Mouse (Mus musculus) midbrain, embryonic 10.5 days (tissue): ENCODE data around the gene Fdx1. TPM values are rescaled to one million over a fixed set of nuclear protein-coding genes. Genes with fewer than 3 reads are reported as not detected.

Source experiments
- DNase-seq: peaks from one replicate; pipeline ENCODE4 v3.0.0-alpha.2; 2017; ENCODE audit warnings: low spot score
- H3K27ac ChIP-seq: fragments of 300-500 bp; sonication (generic); replicated peaks from 2 replicates; pipeline ENCODE4 v1.5.1; 2016; ENCODE audit warnings: mild to moderate bottlenecking
- H3K27me3 ChIP-seq: fragments of 300-500 bp; sonication (generic); 2 replicates; pipeline ENCODE4 v1.6.1; 2016; ENCODE audit warnings: low read depth, mild to moderate bottlenecking; ENCODE audit not compliant: poor library complexity, severe bottlenecking
- H3K36me3 ChIP-seq: fragments of 300-500 bp; sonication (generic); 2 replicates; pipeline ENCODE4 v1.6.1; 2016; ENCODE audit warnings: mild to moderate bottlenecking, moderate library complexity
- H3K4me1 ChIP-seq: fragments of 300-500 bp; sonication (generic); 2 replicates; pipeline ENCODE4 v1.6.1; 2016
- H3K4me3 ChIP-seq: fragments of 300-500 bp; sonication (generic); 2 replicates; pipeline ENCODE4 v1.5.1; 2016; ENCODE audit warnings: mild to moderate bottlenecking, moderate library complexity
- H3K9me3 ChIP-seq: fragments of 300-500 bp; sonication (generic); replicated peaks from 2 replicates; pipeline ENCODE4 v1.6.1; 2016; ENCODE audit warnings: mild to moderate bottlenecking
- WGBS: fragments of 180-500 bp; shearing (Covaris S2); methylation state at CpG from one replicate; pipeline ENCODE4 v1.1.7; 2016; 5-methylcytosine and 5-hydroxymethylcytosine counted together
- polyA plus RNA-seq: library from polyadenylated mRNA; unstranded; fragments of >200 nt; fragmentation: Nextera tagmentation; extraction: Ambion mirVana; gene quantifications from 2 replicates; pipeline ENCODE4 v1.2.1, GENCODE M21; 2016

Gene Fdx1
- polyA plus RNA-seq, 1 experiment from 2014 or later, result 46.8 TPM

DNA sequence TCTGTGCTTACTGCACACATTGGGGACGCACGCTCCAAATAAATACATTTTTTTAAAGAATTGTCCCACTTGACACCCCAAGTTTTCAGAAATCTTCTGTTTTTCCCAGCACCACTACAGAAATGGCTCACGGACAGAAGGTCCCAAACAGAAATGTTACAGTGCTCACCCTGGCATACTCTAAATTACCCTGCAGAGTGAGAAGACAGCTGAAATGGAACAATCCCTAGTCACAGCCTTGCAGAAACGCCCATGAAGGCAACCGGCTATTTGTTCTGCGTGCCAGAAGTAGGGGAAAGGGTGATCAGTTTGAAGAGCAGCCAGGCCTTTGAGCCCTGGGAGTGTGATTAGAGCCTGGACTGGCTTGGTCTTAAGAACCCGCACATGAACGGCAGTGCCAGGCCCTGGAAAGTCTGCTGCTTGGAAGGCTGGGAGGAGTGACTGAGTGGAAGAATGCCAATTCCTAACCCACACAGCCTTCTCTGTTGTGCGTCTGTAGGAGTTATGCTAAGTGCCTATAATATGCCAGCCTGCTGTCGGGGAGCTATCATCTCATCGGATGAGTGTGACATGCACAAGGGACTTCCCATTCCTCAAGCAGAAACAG, 22.2 kb upstream of the Fdx1 start:
- no peaks in the 10 kb centered on the region for H3K36me3 ChIP-seq
- no peaks in the 10 kb centered on the region for H3K4me1 ChIP-seq
- H3K27me3 ChIP-seq, result no peaks in the 10 kb centered on the region
- 90% methylated on average over 11 of the region's 11 CpGs for WGBS
- no peak overlapping the region for H3K27ac ChIP-seq
- H3K9me3 ChIP-seq, result no peaks in the 10 kb centered on the region
- H3K4me3 ChIP-seq, result no peak overlapping the region
- DNase-seq, result no peak

DNA sequence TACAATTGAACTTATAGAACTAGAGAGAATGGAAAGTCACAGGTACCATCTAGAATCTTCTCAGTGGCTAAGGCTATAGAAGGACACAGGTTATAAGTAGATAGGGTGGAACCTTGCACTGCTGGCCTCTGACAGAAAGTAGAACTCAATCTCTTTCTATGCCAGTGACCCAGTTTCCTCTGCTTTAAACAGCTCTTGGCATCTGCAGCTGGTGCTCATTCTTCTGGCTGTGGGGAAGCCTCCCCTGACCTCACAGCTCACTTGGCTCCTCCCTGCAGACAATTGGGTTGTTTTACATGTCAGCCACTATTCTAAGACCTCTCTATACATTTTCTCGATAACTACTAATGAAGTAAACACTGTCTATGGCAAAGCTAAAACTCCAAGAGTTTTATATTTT, 17.8 kb upstream of the Fdx1 start:
- H3K4me3 ChIP-seq, result no peak overlapping the region
- 75% methylated on average over 1 of the region's 1 CpGs for WGBS
- no peaks in the 10 kb centered on the region for H3K27me3 ChIP-seq
- no peaks in the 10 kb centered on the region for H3K9me3 ChIP-seq
- DNase-seq, result no peak
- no peak overlapping the region for H3K27ac ChIP-seq
- no peaks in the 10 kb centered on the region for H3K36me3 ChIP-seq
- no peaks in the 10 kb centered on the region for H3K4me1 ChIP-seq

DNA sequence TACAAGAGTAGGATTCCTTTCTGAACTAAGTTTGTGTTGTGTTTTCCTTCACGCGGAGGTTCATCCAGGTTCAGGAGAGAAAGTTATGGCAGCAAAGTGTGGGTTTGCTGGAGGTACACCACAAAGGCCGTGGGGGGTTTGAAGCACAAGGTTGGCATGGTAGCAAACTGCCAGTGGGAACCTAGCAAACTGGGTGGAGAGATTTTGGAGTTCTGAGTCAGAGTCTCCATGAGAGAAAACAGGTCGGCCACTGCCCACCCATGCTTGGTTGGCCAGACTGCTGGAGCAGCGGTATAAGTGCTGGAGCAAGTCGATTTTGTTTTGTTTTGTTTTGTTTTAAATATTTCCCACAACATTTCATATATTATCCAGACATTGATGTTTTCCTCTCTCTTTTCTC, 15.9 kb upstream of the Fdx1 start:
- Histone ChIP-seq H3K4me1 (no peaks in the 10 kb centered on the region), H3K27ac (no peak overlapping the region), H3K4me3 (no peak overlapping the region), H3K27me3 (no peaks in the 10 kb centered on the region), H3K9me3 (no peaks in the 10 kb centered on the region), H3K36me3 (no peaks in the 10 kb centered on the region)
- DNase-seq, result no peak
- 90% methylated on average over 6 of the region's 6 CpGs for WGBS

DNA sequence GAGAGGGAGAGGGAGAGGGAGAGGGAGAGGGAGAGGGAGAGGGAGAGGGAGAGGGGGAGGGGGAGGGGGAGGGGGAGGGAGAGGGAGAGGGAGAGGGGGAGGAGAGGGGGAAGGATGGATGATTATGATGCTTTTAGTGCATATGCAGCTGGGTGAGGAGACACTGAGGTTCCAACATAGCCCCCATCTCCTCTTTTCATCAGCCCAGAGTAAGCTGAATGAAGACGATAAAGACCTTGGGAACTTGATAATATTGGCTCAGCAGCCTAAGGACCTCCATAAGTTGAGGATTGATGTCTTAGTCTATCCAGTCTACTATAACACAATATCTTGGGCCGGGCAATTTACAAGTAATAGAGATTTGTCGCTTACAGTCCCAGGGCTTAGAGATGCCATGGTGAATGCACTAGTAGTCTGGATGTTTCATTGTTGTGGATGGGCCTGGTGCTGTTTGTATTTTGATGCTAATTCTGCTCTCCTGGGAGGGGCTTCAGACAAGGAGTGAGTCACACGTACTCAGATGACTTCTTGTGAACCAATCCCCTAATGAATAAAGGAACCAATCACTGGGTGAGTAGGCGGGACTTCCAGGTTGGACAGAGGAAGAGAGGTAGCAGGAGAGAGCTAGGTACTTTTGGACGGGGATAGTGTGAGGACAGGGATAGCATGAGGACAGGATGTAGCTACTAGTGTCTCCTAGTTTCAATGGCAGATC, 15.3 kb upstream of the Fdx1 start:
- H3K36me3 ChIP-seq, result no peaks in the 10 kb centered on the region
- no peaks in the 10 kb centered on the region for H3K27me3 ChIP-seq
- no peaks in the 10 kb centered on the region for H3K9me3 ChIP-seq
- H3K4me3 ChIP-seq, result no peak overlapping the region
- no peak overlapping the region for H3K27ac ChIP-seq
- no peak for DNase-seq
- H3K4me1 ChIP-seq, result no peaks in the 10 kb centered on the region
- 92% methylated on average over 6 of the region's 6 CpGs for WGBS

DNA sequence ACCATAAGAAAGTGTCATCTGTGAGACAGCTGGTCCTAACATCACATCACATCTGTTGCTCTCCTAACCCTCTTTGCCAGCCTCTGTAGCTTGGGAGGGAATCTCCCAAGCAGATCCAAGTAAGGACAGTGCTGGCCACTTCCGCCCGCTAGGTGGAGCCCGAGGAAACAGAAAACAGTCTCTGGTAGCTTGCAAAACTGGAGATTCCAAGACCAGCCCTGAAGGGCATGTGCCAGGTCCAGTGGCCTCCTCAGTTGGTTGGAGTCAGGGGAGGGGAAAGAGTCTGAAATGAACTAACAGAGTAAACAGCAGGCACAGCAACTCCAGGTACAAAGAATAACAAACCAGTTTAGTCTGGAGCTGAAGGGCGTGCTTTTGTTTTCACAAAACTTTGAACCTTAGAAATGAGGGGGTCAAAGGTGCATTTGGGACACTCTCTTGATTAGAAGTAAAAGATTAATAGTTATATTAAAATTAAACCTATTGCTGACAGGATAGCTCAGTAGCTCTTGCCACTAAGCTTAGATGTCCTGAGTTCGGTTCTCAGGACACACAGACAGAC, 14.2 kb upstream of the Fdx1 start:
- WGBS, result 42% methylated on average over 5 of the region's 5 CpGs
- no peaks in the 10 kb centered on the region for H3K9me3 ChIP-seq
- peak; percentile 81 for DNase-seq

DNA sequence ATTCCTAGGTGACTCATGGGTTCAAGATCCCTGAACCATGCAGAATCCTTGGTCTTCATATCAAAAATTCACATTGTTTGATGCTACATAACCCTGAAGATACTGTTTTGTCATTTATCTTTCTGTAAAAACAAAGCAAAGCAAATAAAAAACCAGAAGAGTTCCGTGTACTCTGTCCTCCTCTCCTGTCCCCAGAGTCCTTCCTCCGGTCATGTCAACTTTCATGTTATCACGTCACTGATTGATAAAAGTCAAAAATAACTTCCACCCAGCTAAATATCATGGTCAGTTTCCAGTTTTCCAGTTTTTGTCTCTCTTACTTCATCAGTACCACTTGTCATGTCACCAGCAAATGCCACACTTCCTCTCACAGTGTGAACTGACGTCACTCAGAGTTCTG, 11.5 kb upstream of the Fdx1 start:
- Histone ChIP-seq H3K27ac (no peak overlapping the region), H3K4me3 (no peak overlapping the region), H3K27me3 (no peaks in the 10 kb centered on the region), H3K4me1 (no peaks in the 10 kb centered on the region), H3K9me3 (no peaks in the 10 kb centered on the region), H3K36me3 (no peaks in the 10 kb centered on the region)
- DNase-seq, result no peak
- 88% methylated on average over 4 of the region's 4 CpGs for WGBS

More for the DNA sequence above, 14.2 kb upstream of the Fdx1 start:
- H3K27ac ChIP-seq, result no peak overlapping the region
- no peak overlapping the region for H3K4me3 ChIP-seq
- no peaks in the 10 kb centered on the region for H3K36me3 ChIP-seq
- no peaks in the 10 kb centered on the region for H3K27me3 ChIP-seq
- H3K4me1 ChIP-seq, result no peaks in the 10 kb centered on the region

DNA sequence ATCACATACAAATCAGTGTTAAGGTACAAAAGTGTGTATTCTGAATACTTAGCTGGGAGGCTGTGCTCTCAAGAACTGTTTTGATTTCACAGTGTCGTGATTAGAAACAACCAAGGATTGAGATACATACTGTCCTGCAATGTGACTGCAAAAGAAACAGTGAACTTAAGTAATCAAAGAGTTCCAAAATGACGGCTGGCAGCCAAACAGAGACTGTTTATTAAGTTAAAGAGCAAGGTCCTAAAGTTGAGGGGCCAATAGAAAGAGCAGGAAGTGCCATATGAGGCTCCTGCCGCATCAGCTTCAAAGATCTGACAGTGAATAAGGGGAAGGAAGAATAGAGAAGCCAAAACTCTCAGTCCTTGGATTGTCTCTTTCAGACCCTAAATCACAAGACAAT, 10.5 kb upstream of the Fdx1 start:
- no peaks in the 10 kb centered on the region for H3K27me3 ChIP-seq
- no peaks in the 10 kb centered on the region for H3K4me1 ChIP-seq
- WGBS, result 77% methylated on average over 3 of the region's 3 CpGs
- H3K4me3 ChIP-seq, result no peak overlapping the region
- no peaks in the 10 kb centered on the region for H3K36me3 ChIP-seq
- no peak overlapping the region for H3K27ac ChIP-seq
- no peaks in the 10 kb centered on the region for H3K9me3 ChIP-seq
- no peak for DNase-seq

DNA sequence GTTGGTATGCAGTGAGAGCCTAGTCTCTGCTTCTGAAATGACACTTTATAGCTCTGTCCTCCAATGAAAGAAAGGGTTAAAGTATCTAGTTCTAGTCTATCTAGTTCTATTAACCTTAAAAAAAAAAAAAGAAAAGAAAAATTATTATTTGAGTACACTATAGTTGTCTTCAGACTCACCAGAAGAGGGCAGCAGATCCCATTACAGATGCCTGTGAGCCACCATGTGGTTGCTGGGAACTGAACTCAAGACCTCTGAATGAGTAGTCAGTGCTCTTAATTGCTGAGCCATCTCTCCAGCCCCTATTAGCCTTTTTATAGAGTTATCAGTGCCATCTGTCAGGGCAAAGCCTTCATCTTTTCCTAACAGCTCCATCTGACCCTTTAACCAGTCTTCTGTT, 3.0 kb upstream of the Fdx1 start:
- Histone ChIP-seq H3K27me3 (peaks cover 37% of the 10 kb centered on the region), H3K4me1 (peaks cover 25% of the 10 kb centered on the region), H3K9me3 (no peaks in the 10 kb centered on the region), H3K36me3 (no peaks in the 10 kb centered on the region), H3K4me3 (no peak overlapping the region), H3K27ac (no peak overlapping the region)
- no peak for DNase-seq

DNA sequence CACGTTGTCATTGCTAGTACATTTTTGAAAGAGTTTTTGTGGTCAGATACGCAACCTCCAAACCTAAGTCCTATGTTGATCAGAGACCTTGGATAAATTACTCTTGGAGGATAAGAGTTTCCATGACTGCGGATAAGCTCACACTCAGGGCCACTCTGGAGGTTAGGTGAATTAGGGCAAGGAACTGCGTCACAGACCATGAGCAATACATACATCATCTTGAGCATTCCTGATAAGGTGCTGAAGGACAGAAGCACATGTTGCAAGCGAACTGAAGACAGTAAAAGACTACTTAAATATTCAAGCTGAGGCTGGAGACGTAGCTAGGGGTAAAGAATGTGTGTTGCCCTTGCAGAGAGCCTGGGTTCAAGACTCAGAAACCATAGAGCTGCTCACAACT, 754 bp upstream of the Fdx1 start:
- H3K4me1 ChIP-seq, result peaks cover 29% of the 10 kb centered on the region
- H3K27ac ChIP-seq, result no peak overlapping the region
- WGBS, result 74% methylated on average over 6 of the region's 6 CpGs
- H3K36me3 ChIP-seq, result no peaks in the 10 kb centered on the region
- no peaks in the 10 kb centered on the region for H3K9me3 ChIP-seq
- no peak overlapping the region for H3K4me3 ChIP-seq
- H3K27me3 ChIP-seq, result peaks cover 41% of the 10 kb centered on the region
- no peak for DNase-seq

DNA sequence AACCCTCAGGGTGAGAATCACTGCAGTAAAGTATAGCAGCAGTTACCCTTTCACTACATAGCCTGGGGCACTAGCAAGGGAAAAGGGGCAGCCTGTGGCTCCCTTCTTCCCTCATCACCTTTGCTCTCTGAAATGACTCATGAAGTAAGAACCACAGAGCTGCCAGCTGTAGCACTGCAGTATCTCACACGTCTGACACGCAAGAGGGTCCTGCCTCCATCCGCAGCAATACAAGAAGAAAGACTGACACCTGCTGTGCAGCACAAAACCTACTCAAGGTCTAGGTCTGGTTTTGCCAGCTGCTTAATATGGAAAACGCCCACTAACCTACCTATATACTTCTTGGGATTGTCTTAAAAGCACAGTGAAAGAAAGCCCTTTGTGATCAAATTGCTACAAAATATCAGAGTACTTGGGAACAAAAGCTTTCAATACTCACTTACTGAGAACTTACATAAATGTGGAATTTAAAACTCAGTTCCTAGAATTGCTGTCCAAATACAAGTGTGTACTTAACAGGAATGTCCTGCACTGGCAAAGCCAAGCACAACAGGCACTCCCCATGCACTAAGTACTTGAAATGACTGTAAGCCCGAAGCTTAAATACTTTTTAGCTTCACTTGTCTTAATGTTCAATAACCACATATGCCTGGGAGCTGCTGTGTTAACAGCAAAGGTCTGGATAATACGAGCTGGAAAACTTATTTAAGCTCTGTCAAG, 2.0 kb downstream of the Fdx1 start:
- H3K27me3 ChIP-seq, result peaks cover 41% of the 10 kb centered on the region
- no peak overlapping the region for H3K4me3 ChIP-seq
- peaks cover 29% of the 10 kb centered on the region for H3K4me1 ChIP-seq
- H3K36me3 ChIP-seq, result 0 out of 2 replicates have a peak, but pooled peaks cover 2% of the 10 kb centered on the region
- H3K9me3 ChIP-seq, result no peaks in the 10 kb centered on the region
- no peak overlapping the region for H3K27ac ChIP-seq
- WGBS, result 70% methylated on average over 6 of the region's 6 CpGs
- no peak for DNase-seq

DNA sequence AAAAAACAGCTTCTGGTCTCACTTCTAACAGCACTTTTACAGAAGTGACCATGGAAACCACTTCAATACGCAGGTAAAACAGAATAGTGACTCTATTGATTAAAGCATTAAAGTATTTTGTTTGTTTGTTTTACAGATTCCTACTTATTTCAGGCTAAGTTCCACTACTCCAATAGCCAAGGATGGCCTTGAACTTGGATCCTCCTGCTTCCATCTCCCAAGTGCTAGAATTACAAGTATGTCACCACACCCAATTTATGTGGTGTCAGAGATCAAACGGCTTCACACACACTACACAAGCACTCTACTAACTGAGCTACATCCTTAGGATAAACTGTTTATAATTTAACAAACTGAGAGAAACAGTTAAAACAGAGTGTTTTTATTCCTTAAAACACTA, 3.0 kb downstream of the Fdx1 start:
- Histone ChIP-seq H3K36me3 (0 out of 2 replicates have a peak, but pooled peaks cover 9% of the 10 kb centered on the region), H3K4me1 (peaks cover 29% of the 10 kb centered on the region), H3K9me3 (no peaks in the 10 kb centered on the region), H3K4me3 (no peak overlapping the region), H3K27ac (no peak overlapping the region), H3K27me3 (peaks cover 36% of the 10 kb centered on the region)
- WGBS, result 90% methylated on average over 2 of the region's 2 CpGs
- no peak for DNase-seq

DNA sequence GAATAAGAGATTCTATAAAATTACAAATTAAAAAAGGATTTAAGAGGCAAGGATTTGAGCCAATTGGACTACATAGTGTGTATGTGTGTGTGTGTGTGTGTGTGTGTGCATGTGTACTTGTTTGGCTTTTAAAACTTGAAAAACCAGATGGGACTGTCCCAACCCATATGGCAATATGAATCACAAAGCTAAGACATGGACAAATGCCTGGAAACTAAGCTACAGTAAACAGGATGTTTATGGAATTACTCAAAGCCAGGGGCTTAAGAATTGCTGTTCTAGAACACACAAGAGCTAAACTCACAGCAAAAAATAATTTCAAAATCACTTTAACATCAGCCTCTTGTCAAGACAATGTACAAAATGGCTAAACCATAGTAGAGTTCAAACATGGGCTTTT, 4.4 kb downstream of the Fdx1 start:
- Histone ChIP-seq H3K4me3 (no peak overlapping the region), H3K36me3 (peaks cover 15% of the 10 kb centered on the region), H3K9me3 (no peaks in the 10 kb centered on the region), H3K27me3 (peaks cover 22% of the 10 kb centered on the region), H3K4me1 (peaks cover 26% of the 10 kb centered on the region), H3K27ac (no peak overlapping the region)
- DNase-seq, result no peak

DNA sequence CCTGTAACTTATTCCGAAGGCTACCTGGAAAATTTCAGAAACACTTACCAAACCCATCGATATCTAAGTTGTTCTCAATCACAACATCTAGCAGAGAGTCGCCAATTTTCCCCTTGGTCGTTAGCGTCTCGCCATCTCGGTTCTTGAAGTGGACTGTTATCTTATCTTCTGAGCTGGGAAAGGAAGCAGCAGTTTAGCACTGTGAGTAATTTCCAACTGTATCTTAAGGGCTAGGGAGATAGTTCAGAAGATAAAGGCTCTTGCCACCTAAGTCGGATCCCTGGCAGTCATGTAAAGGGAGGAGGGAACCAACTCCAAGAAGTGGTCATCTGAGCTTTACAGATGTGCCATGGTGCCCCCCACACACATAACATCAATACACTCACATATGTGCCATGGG, 6.3 kb downstream of the Fdx1 start:
- H3K27ac ChIP-seq, result no peak overlapping the region
- H3K9me3 ChIP-seq, result no peaks in the 10 kb centered on the region
- DNase-seq, result no peak
- H3K36me3 ChIP-seq, result peaks cover 20% of the 10 kb centered on the region
- 92% methylated on average over 8 of the region's 8 CpGs for WGBS
- peaks cover 11% of the 10 kb centered on the region; the same call in 1 of the 2 replicates for H3K27me3 ChIP-seq
- H3K4me1 ChIP-seq, result peaks cover 11% of the 10 kb centered on the region; the same call in 1 of the 2 replicates
- no peak overlapping the region for H3K4me3 ChIP-seq
